Mouse (Mus musculus) heart, embryonic 13.5 days (tissue): Measurements from ENCODE around the gene Hephl1. TPM values are rescaled to one million over a fixed set of nuclear protein-coding genes. Genes with fewer than 3 reads are reported as not detected.

ENCODE experiments used
- ATAC-seq: fragments of 200-750 bp; cut with Nextera tagmentation; 2 replicates; pipeline ENCODE4 v1.8.0; 2017; ENCODE audit warnings: moderate TSS enrichment; ENCODE audit not compliant: insufficient number of reproducible peaks, low FRiP score, low TSS enrichment; ENCODE audit errors: extremely low read depth
- H3K27ac ChIP-seq: fragments of 300-500 bp; sonication (generic); replicated peaks from 2 replicates; pipeline ENCODE4 v1.5.1; 2015; ENCODE audit warnings: moderate library complexity, mild to moderate bottlenecking, inconsistent platforms
- H3K27me3 ChIP-seq: fragments of 300-500 bp; sonication (generic); replicated peaks from 2 replicates; pipeline ENCODE4 v1.6.1; 2015; ENCODE audit warnings: mild to moderate bottlenecking, inconsistent platforms
- H3K36me3 ChIP-seq: fragments of 300-500 bp; sonication (generic); 2 replicates; pipeline ENCODE4 v1.6.1; 2015; ENCODE audit warnings: mild to moderate bottlenecking, inconsistent platforms
- H3K4me1 ChIP-seq: fragments of 300-500 bp; sonication (generic); 2 replicates; pipeline ENCODE4 v1.6.1; 2015; ENCODE audit warnings: inconsistent platforms
- H3K4me2 ChIP-seq: fragments of 300-500 bp; sonication (generic); 2 replicates; pipeline ENCODE4 v1.6.1; 2015; ENCODE audit warnings: inconsistent platforms, mild to moderate bottlenecking, moderate library complexity
- H3K4me3 ChIP-seq: fragments of 300-500 bp; sonication (generic); 2 replicates; pipeline ENCODE4 v1.5.1; 2015; ENCODE audit warnings: moderate library complexity, mild to moderate bottlenecking, inconsistent platforms
- H3K9ac ChIP-seq: fragments of 300-500 bp; sonication (generic); 2 replicates; pipeline ENCODE4 v1.6.1; 2015; ENCODE audit warnings: inconsistent platforms, mild to moderate bottlenecking, moderate library complexity
- H3K9me3 ChIP-seq: fragments of 300-500 bp; sonication (generic); 2 replicates; pipeline ENCODE4 v1.6.1; 2016; ENCODE audit warnings: inconsistent platforms
- WGBS: fragments of 180-500 bp; shearing (Covaris S2); methylation state at CpG from one replicate; pipeline ENCODE4 v1.1.7; 2015; ENCODE audit warnings: mixed read lengths; 5-methylcytosine and 5-hydroxymethylcytosine counted together
- polyA plus RNA-seq: library from polyadenylated mRNA; unstranded; fragments of >200 nt; fragmentation: Nextera tagmentation; extraction: Ambion mirVana; gene quantifications from 2 replicates; pipeline ENCODE4 v1.2.1, GENCODE M21; 2015

Hephl1 gene
- not detected in 2 replicates for polyA plus RNA-seq

GRCm38 (mm10) chr9:15112008-15112407, at the start of gene Hephl1:
Gene Hephl1 (minus strand): TSS chr9:15112108.
- Histone ChIP-seq H3K4me3 (no peak within 1 kb of the TSS), H3K9me3 (no peaks in the 10 kb centered on the region), H3K4me2 (no peak within 1 kb of the TSS), H3K4me1 (no peaks in the 10 kb centered on the region), H3K9ac (no peak within 1 kb of the TSS), H3K36me3 (no peaks in the 10 kb centered on the region), H3K27ac (no peak within 1 kb of the TSS), H3K27me3 (no peaks in the 10 kb centered on the region)
- WGBS: 67% methylated on average over 5 of the region's 5 CpGs
- ATAC-seq: no peak

GRCm38 (mm10) chr9:15149246-15149926, 37.5 kb upstream of the Hephl1 start:
- Histone ChIP-seq H3K4me2 (no peak overlapping the region), H3K9me3 (no peaks in the 10 kb centered on the region), H3K27me3 (no peaks in the 10 kb centered on the region), H3K27ac (no peak overlapping the region), H3K36me3 (no peaks in the 10 kb centered on the region), H3K4me3 (no peak overlapping the region), H3K9ac (no peak overlapping the region), H3K4me1 (0 out of 2 replicates have a peak, but pooled peaks cover 5% of the 10 kb centered on the region)
- ATAC-seq: no peak
- WGBS: 69% methylated on average over 6 of the region's 6 CpGs

GRCm38 (mm10) chr9:15140546-15140945, 28.6 kb upstream of the Hephl1 start:
- no peak overlapping the region for H3K9ac ChIP-seq
- no peaks in the 10 kb centered on the region for H3K36me3 ChIP-seq
- H3K27ac ChIP-seq: no peak overlapping the region

DNA sequence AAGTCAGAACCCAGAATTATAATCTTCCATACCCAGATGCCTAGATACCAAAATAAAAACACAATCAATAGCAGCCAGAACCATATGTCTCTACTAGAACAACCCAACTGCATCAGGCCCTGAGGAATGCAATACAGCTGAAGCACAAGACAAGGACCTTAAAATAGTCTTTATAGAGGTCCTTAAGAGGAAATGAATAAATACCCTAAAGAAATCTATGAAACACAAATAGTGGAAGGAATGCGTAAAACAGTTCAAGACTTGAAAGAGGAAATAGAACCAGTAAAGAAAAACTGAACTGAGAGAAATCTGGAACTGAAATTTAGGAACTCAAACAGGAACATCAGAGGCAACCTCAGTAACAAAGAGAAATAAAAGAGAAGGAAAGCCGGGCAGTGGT, 14.0 kb upstream of the Hephl1 start:
- no peaks in the 10 kb centered on the region for H3K9me3 ChIP-seq
- ATAC-seq: no peak
- no peak overlapping the region for H3K4me3 ChIP-seq
- H3K36me3 ChIP-seq: no peaks in the 10 kb centered on the region
- H3K4me2 ChIP-seq: no peak overlapping the region
- H3K27ac ChIP-seq: no peak overlapping the region
- 87% methylated on average over 2 of the region's 2 CpGs for WGBS
- no peak overlapping the region for H3K9ac ChIP-seq
- H3K4me1 ChIP-seq: no peaks in the 10 kb centered on the region
- H3K27me3 ChIP-seq: no peaks in the 10 kb centered on the region

More at GRCm38 (mm10) chr9:15140546-15140945, 28.6 kb upstream of the Hephl1 start:
- Histone ChIP-seq H3K4me1 (0 out of 2 replicates have a peak, but pooled peaks cover 2% of the 10 kb centered on the region), H3K9me3 (peaks cover 3% of the 10 kb centered on the region; the same call in 1 of the 2 replicates), H3K27me3 (no peaks in the 10 kb centered on the region; the same call in 1 of the 2 replicates), H3K4me3 (no peak overlapping the region), H3K4me2 (no peak overlapping the region)
- WGBS: 68% methylated on average over 1 of the region's 1 CpGs
- ATAC-seq: no peak

- H3K36me3 ChIP-seq: no peaks in the 10 kb centered on the region
- no peaks in the 10 kb centered on the region for H3K27me3 ChIP-seq
- H3K9ac ChIP-seq: no peak overlapping the region
- H3K4me1 ChIP-seq: no peaks in the 10 kb centered on the region
- H3K9me3 ChIP-seq: no peaks in the 10 kb centered on the region
- H3K27ac ChIP-seq: no peak overlapping the region
- H3K4me3 ChIP-seq: no peak overlapping the region
- 67% methylated on average over 3 of the region's 3 CpGs for WGBS
- ATAC-seq: no peak
- H3K4me2 ChIP-seq: no peak overlapping the region
These were observed 10.5 kb upstream of the Hephl1 start for GRCm38 (mm10) chr9:15122431-15122830.

GRCm38 (mm10) chr9:15120841-15121358, 9.0 kb upstream of the Hephl1 start:
- no peaks in the 10 kb centered on the region for H3K27me3 ChIP-seq
- no peaks in the 10 kb centered on the region for H3K9me3 ChIP-seq
- WGBS: 49% methylated on average over 7 of the region's 7 CpGs
- no peak overlapping the region for H3K4me3 ChIP-seq
- H3K4me1 ChIP-seq: no peaks in the 10 kb centered on the region
- H3K27ac ChIP-seq: no peak overlapping the region
- H3K4me2 ChIP-seq: no peak overlapping the region
- no peak overlapping the region for H3K9ac ChIP-seq
- no peaks in the 10 kb centered on the region for H3K36me3 ChIP-seq
- ATAC-seq: no peak

- 43% methylated on average over 5 of the region's 5 CpGs for WGBS
- no peak overlapping the region for H3K4me3 ChIP-seq
- no peak overlapping the region for H3K9ac ChIP-seq
- H3K27ac ChIP-seq: no peak overlapping the region
- no peaks in the 10 kb centered on the region for H3K27me3 ChIP-seq
- no peaks in the 10 kb centered on the region for H3K9me3 ChIP-seq
- no peak overlapping the region for H3K4me2 ChIP-seq
- no peak for ATAC-seq
- no peaks in the 10 kb centered on the region for H3K4me1 ChIP-seq
- no peaks in the 10 kb centered on the region for H3K36me3 ChIP-seq
These were observed 8.3 kb upstream of the Hephl1 start for GRCm38 (mm10) chr9:15120209-15120608.

GRCm38 (mm10) chr9:15119515-15119914, 7.6 kb upstream of the Hephl1 start:
- Histone ChIP-seq H3K9ac (no peak overlapping the region), H3K4me3 (no peak overlapping the region), H3K4me2 (no peak overlapping the region), H3K9me3 (no peaks in the 10 kb centered on the region), H3K36me3 (no peaks in the 10 kb centered on the region), H3K4me1 (no peaks in the 10 kb centered on the region), H3K27me3 (no peaks in the 10 kb centered on the region), H3K27ac (no peak overlapping the region)
- ATAC-seq: no peak
- 53% methylated on average over 1 of the region's 1 CpGs for WGBS

- Histone ChIP-seq H3K4me2 (no peak overlapping the region), H3K4me3 (no peak overlapping the region), H3K4me1 (no peaks in the 10 kb centered on the region), H3K9ac (no peak overlapping the region), H3K36me3 (no peaks in the 10 kb centered on the region), H3K27me3 (no peaks in the 10 kb centered on the region), H3K27ac (no peak overlapping the region), H3K9me3 (no peaks in the 10 kb centered on the region)
- WGBS: 75% methylated on average over 2 of the region's 2 CpGs
- no peak for ATAC-seq
These were observed 4.3 kb upstream of the Hephl1 start for GRCm38 (mm10) chr9:15116165-15116564.

GRCm38 (mm10) chr9:15114102-15114501, 2.2 kb upstream of the Hephl1 start:
- H3K4me2 ChIP-seq: no peak overlapping the region
- H3K9me3 ChIP-seq: no peaks in the 10 kb centered on the region
- H3K27ac ChIP-seq: no peak overlapping the region
- H3K9ac ChIP-seq: no peak overlapping the region
- no peaks in the 10 kb centered on the region for H3K27me3 ChIP-seq
- no peak overlapping the region for H3K4me3 ChIP-seq
- no peaks in the 10 kb centered on the region for H3K36me3 ChIP-seq
- WGBS: 71% methylated on average over 6 of the region's 6 CpGs
- no peaks in the 10 kb centered on the region for H3K4me1 ChIP-seq
- ATAC-seq: no peak

DNA sequence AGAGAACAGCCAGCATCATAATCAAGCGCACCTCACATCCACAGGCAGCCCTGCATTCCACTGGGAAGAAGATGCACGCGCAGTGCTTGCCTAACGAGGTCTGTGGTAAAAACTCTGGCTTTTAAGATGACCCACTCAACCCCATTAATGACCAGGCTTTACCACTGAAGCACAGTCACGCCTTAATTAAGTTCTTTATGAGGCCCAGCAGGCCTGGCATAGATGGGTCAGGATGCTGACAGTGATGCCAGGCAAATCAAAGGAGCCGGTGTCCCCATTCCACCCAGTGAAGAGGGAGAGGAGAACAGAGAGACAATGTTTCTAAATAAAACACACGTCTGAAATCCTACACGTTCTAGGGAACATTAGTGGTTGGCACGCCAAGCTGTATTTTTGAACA, 3.8 kb downstream of the Hephl1 start:
- H3K27me3 ChIP-seq: no peaks in the 10 kb centered on the region
- H3K9me3 ChIP-seq: no peaks in the 10 kb centered on the region
- no peak overlapping the region for H3K4me3 ChIP-seq
- H3K9ac ChIP-seq: no peak overlapping the region
- no peaks in the 10 kb centered on the region for H3K36me3 ChIP-seq
- no peak overlapping the region for H3K4me2 ChIP-seq
- peaks cover 18% of the 10 kb centered on the region for H3K4me1 ChIP-seq
- H3K27ac ChIP-seq: no peak overlapping the region
- ATAC-seq: no peak
- 76% methylated on average over 9 of the region's 9 CpGs for WGBS

- H3K4me2 ChIP-seq: no peak overlapping the region
These were observed 6.8 kb downstream of the Hephl1 start for GRCm38 (mm10) chr9:15105136-15105535.

More at GRCm38 (mm10) chr9:15105136-15105535, 6.8 kb downstream of the Hephl1 start:
- Histone ChIP-seq H3K27ac (no peak overlapping the region), H3K4me1 (peaks cover 18% of the 10 kb centered on the region), H3K9me3 (no peaks in the 10 kb centered on the region), H3K9ac (no peak overlapping the region), H3K36me3 (no peaks in the 10 kb centered on the region), H3K4me3 (no peak overlapping the region), H3K27me3 (no peaks in the 10 kb centered on the region)
- WGBS: 37% methylated on average over 4 of the region's 4 CpGs
- no peak for ATAC-seq
